Comparison of ENCODE assay signal across 20 mouse cellular contexts in the genomic region with DNA sequence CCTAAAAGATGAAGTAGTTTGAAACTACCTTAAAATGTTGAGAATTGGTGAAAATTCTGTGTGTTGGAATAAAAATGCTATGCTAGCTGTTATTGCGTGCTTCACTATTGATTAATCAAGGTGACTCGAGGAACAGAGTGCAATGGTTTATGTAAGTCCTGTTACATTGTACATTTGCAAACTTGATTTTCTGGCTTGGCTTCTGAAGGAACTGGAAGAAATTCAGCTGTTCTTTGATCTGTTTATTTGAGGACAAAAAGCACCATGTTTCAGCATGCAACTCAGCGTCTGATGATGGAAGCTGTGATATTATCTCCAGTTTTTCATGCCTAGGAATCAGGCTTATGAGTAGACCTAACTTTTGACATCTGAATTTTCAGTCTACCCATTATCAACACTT. TPM values are rescaled to one million over a fixed set of nuclear protein-coding genes. Genes with fewer than 3 reads are reported as not detected.
"Had no signal": no experiment of that assay in that cellular context is flagged by ENCODE, and none has a peak within 500 bp of the region (broad histone marks: within the 10 kb centered on the region; RNA-seq: fewer than 3 reads in every experiment).

No protein-coding gene starts in this region.

- H3K27me3 ChIP-seq: liver, embryonic 15.5 days; megakaryocyte, embryonic 14.5 days; midbrain, embryonic 13.5 days; midbrain, embryonic 15.5 days; neural tube, embryonic 12.5 days; stomach, embryonic 15.5 days had no signal

- DNase-seq: liver, postnatal 0 days; lung, adult 2 months; lung, postnatal 10 days; right cerebral cortex, postnatal 14 days; thymus, adult 18-20 months; thymus, postnatal 14 days; thymus, postnatal 36 days had no signal

- H3K9ac ChIP-seq: liver, embryonic 15.5 days; liver, postnatal 0 days; midbrain, embryonic 13.5 days; midbrain, embryonic 15.5 days; neural tube, embryonic 12.5 days; stomach, embryonic 15.5 days had no signal

- H3K4me1 ChIP-seq: liver, embryonic 15.5 days; megakaryocyte, embryonic 14.5 days; midbrain, embryonic 13.5 days; midbrain, embryonic 15.5 days; neural tube, embryonic 12.5 days; stomach, embryonic 15.5 days had no signal

- H3K36me3 ChIP-seq: liver, embryonic 15.5 days; midbrain, embryonic 13.5 days; midbrain, embryonic 15.5 days; neural tube, embryonic 12.5 days; stomach, embryonic 15.5 days had no signal

- H3K27ac ChIP-seq: liver, embryonic 15.5 days; macrophage; midbrain, embryonic 13.5 days; midbrain, embryonic 15.5 days; neural tube, embryonic 12.5 days; stomach, embryonic 15.5 days had no signal

- ATAC-seq: liver, postnatal 0 days; midbrain, embryonic 13.5 days; midbrain, embryonic 15.5 days had no signal

- H3K4me2 ChIP-seq: liver, embryonic 15.5 days; midbrain, embryonic 11.5 days; midbrain, embryonic 13.5 days; midbrain, embryonic 15.5 days; neural tube, embryonic 12.5 days; stomach, embryonic 15.5 days had no signal

- H3K4me3 ChIP-seq: liver, embryonic 15.5 days; megakaryocyte, embryonic 14.5 days; midbrain, embryonic 13.5 days; midbrain, embryonic 15.5 days; neural tube, embryonic 12.5 days; stomach, embryonic 15.5 days had no signal

- H3K9me3 ChIP-seq: liver, embryonic 15.5 days; midbrain, embryonic 13.5 days; midbrain, embryonic 15.5 days; neural tube, embryonic 12.5 days; stomach, embryonic 15.5 days had no signal

RNA-seq across cellular contexts. Expression of gene Fmo3, which starts 3.2 kb away (rescaled TPM):
- polyA plus RNA-seq: liver, embryonic 15.5 days; lung, embryonic 16.5 days; macrophage; midbrain, embryonic 11.5 days; midbrain, embryonic 13.5 days; midbrain, embryonic 15.5 days; midbrain, postnatal 0 days; neural tube, embryonic 12.5 days; neural tube, embryonic 14.5 days had no signal

RNA-seq across cellular contexts. Expression of gene Fmo6, which starts 50.2 kb away (rescaled TPM):
- polyA plus RNA-seq: liver, embryonic 15.5 days; liver, postnatal 0 days; lung, embryonic 16.5 days; macrophage; midbrain, embryonic 11.5 days; midbrain, embryonic 13.5 days; midbrain, embryonic 15.5 days; midbrain, postnatal 0 days; neural tube, embryonic 12.5 days; neural tube, embryonic 14.5 days; spleen, adult 2 months; thymus, postnatal 0 days had no signal
